Mouse (Mus musculus) intestine, embryonic 14.5 days (tissue): ENCODE measurements at regions not wholly inside any gene's neighbourhood (a gene's known extent, or its start where the extent isn't known, plus 50 kb on each side); places are given as distances from the start of the nearest gene placed in this dataset.

Source experiments
- ATAC-seq: fragments of 200-750 bp; cut with Nextera tagmentation; replicated peaks from 2 replicates; pipeline ENCODE4 v1.8.0; 2017; ENCODE audit warnings: low read depth, moderate number of reproducible peaks, moderate TSS enrichment, moderate library complexity; ENCODE audit not compliant: low FRiP score, low TSS enrichment
- DNase-seq: peaks from one replicate; pipeline ENCODE4 v3.0.0-alpha.2; 2018; ENCODE audit warnings: low spot score
- H3K27ac ChIP-seq: fragments of 300-500 bp; sonication (generic); 2 replicates; pipeline ENCODE4 v1.5.1; 2014; ENCODE audit warnings: low read depth, mild to moderate bottlenecking, control low read depth
- H3K27me3 ChIP-seq: fragments of 300-500 bp; sonication (generic); replicated peaks from 2 replicates; pipeline ENCODE4 v1.6.1; 2014; ENCODE audit warnings: low read length, control low read depth; ENCODE audit not compliant: control insufficient read depth, insufficient read depth
- H3K36me3 ChIP-seq: fragments of 300-500 bp; sonication (generic); 2 replicates; pipeline ENCODE4 v1.6.1; 2014; ENCODE audit warnings: low read length, control low read depth; ENCODE audit not compliant: control insufficient read depth, insufficient read depth
- H3K4me1 ChIP-seq: fragments of 300-500 bp; sonication (generic); replicated peaks from 2 replicates; pipeline ENCODE4 v1.6.1; 2014; ENCODE audit warnings: low read length, control low read depth, mixed read lengths; ENCODE audit not compliant: control insufficient read depth, insufficient read depth
- H3K4me2 ChIP-seq: fragments of 300-500 bp; sonication (generic); 2 replicates; pipeline ENCODE4 v1.6.1; 2014; ENCODE audit warnings: low read length
- H3K4me3 ChIP-seq: fragments of 300-500 bp; sonication (generic); 2 replicates; pipeline ENCODE4 v1.5.1; 2014; ENCODE audit warnings: low read depth, low read length, control low read depth, mixed read lengths
- H3K9ac ChIP-seq: fragments of 300-500 bp; sonication (generic); 2 replicates; pipeline ENCODE4 v1.6.1; 2014; ENCODE audit warnings: mild to moderate bottlenecking, low read length
- H3K9me3 ChIP-seq: fragments of 300-500 bp; sonication (generic); 2 replicates; pipeline ENCODE4 v1.6.1; 2016; ENCODE audit warnings: low read length, control low read depth; ENCODE audit not compliant: control insufficient read depth
- WGBS: fragments of 180-500 bp; shearing (Covaris S2); extraction: QIAGEN DNeasy Blood & Tissue Kit; methylation state at CpG from one replicate; pipeline ENCODE4 v1.1.7; 2014; 5-methylcytosine and 5-hydroxymethylcytosine counted together

DNA sequence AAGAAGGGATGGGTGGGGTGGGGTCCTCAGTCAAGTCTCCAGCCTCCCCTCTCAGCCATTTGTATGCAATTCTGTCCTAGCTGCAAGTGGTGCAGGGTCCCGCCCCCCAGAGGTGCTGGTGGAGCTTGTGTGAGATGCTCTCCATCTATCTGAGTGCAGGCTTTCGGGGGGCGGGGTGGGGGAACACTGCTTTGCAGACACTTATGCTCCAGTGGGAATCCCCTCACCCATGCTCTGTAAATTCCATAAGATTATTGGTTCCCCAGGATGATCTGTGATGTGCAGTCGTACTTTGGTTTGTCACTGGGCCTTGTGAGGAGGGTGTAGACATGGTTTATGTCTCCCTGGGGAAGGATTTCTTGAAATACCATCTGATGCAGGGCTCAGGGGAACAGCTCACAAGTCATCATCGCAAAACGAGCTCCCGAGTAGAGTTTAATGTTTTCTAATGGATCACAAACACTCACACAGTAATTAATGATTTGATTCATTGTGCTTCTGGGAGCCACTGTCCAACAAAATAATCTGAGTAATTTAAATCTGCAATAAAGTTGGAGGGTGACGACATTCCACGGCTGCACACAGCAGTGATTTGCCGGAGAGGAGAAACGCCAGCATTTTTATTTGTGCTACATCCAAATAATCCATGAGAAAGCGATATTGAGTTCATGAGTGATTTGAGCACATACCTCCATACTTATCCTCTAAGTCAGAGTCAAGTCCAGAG lies 540.3 kb upstream of the Hs6st1 start:
- Histone ChIP-seq H3K4me2 (no peak overlapping the region), H3K9me3 (no peaks in the 10 kb centered on the region), H3K36me3 (no peaks in the 10 kb centered on the region), H3K27ac (no peak overlapping the region), H3K27me3 (no peaks in the 10 kb centered on the region), H3K4me1 (no peaks in the 10 kb centered on the region), H3K4me3 (no peak overlapping the region), H3K9ac (no peak overlapping the region)
- ATAC-seq (no peak), DNase-seq (no peak)
- 57% methylated on average over 12 of the region's 12 CpGs for WGBS

DNA sequence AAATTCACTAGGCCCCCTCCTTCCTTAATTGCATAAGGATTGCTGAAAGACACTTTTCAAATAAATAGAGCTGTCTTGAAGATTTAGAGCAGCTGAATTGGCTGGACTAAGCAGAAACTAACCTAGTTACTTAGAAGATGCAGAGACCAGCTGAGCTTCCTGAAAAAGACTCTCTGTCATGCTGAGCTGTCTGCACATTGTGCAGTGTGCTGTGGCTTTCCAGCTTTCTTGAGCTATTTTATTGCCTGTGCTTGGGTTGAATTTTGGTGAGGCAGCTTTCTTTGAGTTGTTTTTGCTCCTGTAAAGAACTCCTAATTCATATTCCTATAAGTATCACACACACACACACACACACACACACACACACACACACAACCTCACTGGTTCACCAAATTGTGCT lies 532.7 kb upstream of the Hs6st1 start:
- ATAC-seq: no peak
- Histone ChIP-seq H3K4me1 (no peaks in the 10 kb centered on the region), H3K27ac (no peak overlapping the region), H3K9me3 (0 out of 2 replicates have a peak, but pooled peaks cover 4% of the 10 kb centered on the region), H3K4me3 (no peak overlapping the region), H3K4me2 (no peak overlapping the region), H3K9ac (no peak overlapping the region), H3K36me3 (no peaks in the 10 kb centered on the region), H3K27me3 (no peaks in the 10 kb centered on the region)
- no peak for DNase-seq

DNA sequence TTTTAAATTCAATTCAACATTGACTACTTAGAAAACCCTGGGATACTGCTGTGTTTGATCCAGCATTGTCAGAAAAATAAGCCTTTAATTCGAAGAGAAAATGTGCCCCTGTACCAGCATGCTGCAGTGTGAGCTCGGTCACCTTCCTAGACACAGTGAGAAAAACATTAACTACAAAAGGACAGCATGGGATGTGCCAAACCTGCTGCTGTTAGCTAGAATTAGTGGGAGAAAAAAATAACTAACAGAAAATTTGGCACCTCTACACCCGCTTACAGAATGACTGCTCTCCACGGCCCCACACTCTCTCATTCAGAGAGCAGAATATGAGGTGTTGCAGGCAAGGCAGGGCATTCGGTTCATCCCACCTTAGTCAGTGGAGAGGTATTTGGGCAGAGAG lies 531.9 kb upstream of the Hs6st1 start:
- WGBS: 89% methylated on average over 5 of the region's 5 CpGs

DNA sequence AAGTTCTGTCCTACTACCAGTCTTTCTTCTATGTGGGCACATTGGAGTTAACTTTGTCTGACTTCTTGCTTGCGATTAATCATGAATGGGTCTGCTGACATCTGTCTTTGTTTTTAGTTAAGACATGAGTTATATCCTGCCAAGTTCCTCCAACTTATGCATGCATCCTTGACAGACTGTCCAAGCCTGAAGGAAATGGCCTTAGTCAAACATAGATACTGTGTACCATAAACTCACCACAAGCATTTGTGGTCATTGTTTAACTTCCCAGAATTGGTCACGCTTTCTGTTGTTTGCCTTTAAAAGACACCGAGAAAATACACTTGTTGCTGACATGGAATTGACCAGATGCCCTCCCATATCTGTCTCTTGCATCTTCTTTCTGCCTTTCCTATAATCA lies 519.4 kb upstream of the Hs6st1 start:
- no peak overlapping the region for H3K4me2 ChIP-seq
- no peak overlapping the region for H3K9ac ChIP-seq
- no peaks in the 10 kb centered on the region for H3K27me3 ChIP-seq
- whole genome bisulfite sequencing: 75% methylated on average over 3 of the region's 3 CpGs
- no peaks in the 10 kb centered on the region for H3K4me1 ChIP-seq
- no peaks in the 10 kb centered on the region for H3K36me3 ChIP-seq
- no peaks in the 10 kb centered on the region for H3K9me3 ChIP-seq
- H3K4me3 ChIP-seq: no peak overlapping the region
- DNase-seq (no peak), ATAC-seq (no peak)
- H3K27ac ChIP-seq: no peak overlapping the region

More for the DNA sequence above, 531.9 kb upstream of the Hs6st1 start:
- H3K9me3 ChIP-seq: 0 out of 2 replicates have a peak, but pooled peaks cover 4% of the 10 kb centered on the region
- no peak overlapping the region for H3K9ac ChIP-seq
- no peaks in the 10 kb centered on the region for H3K27me3 ChIP-seq
- H3K4me3 ChIP-seq: no peak overlapping the region
- H3K36me3 ChIP-seq: no peaks in the 10 kb centered on the region
- H3K27ac ChIP-seq: no peak overlapping the region
- DNase-seq (no peak), ATAC-seq (no peak)
- H3K4me2 ChIP-seq: no peak overlapping the region
- no peaks in the 10 kb centered on the region for H3K4me1 ChIP-seq

DNA sequence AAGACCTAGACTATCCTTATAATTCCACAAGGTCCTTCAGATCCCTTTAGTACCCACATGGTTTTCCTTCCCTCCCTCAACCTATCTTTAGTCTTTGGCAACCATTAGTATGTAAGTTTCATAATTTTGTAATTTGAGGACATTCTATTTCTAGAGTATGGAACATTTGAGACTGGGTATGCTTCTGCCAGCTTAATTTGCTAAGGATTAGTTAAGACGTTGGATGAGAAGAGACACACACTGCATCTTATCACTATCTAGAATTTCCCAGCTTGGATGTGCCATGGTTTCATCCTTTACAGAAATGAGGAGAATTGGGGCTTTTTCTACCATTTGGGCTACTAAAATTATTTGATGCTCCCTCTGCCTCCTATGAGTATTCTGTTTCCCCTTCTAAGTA lies 516.7 kb upstream of the Hs6st1 start:
- 85% methylated on average over 1 of the region's 1 CpGs for WGBS
- H3K27me3 ChIP-seq: no peaks in the 10 kb centered on the region
- DNase-seq: no peak
- H3K9ac ChIP-seq: no peak overlapping the region
- H3K4me3 ChIP-seq: no peak overlapping the region
- no peaks in the 10 kb centered on the region for H3K9me3 ChIP-seq
- no peaks in the 10 kb centered on the region for H3K4me1 ChIP-seq
- no peak overlapping the region for H3K4me2 ChIP-seq
- no peak overlapping the region for H3K27ac ChIP-seq
- H3K36me3 ChIP-seq: no peaks in the 10 kb centered on the region
- ATAC-seq: no peak

DNA sequence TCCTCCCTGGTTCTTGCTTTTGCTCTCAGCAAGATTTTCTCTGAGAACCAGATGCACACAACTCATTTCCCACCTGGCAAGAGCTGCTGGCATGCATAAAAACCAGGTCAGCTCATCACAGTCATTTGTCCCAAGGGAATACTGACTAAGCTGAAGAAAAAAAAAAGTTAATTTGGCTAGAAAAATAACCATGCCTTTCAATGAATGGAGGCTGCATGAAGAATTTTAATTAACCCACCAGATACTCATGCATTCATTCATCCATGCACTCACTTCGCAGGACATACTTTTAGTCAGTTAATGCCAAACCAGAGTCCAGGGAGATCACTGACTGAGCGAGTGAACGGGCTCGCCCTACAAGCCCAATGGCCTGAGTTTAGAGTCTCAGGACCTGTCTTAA lies 505.4 kb upstream of the Hs6st1 start:
- 97% methylated on average over 4 of the region's 4 CpGs for WGBS
- H3K27me3 ChIP-seq: no peaks in the 10 kb centered on the region
- H3K27ac ChIP-seq: no peak overlapping the region
- no peaks in the 10 kb centered on the region for H3K4me1 ChIP-seq
- H3K36me3 ChIP-seq: no peaks in the 10 kb centered on the region
- H3K9me3 ChIP-seq: 0 out of 2 replicates have a peak, but pooled peaks cover 3% of the 10 kb centered on the region
- H3K4me2 ChIP-seq: no peak overlapping the region
- ATAC-seq (no peak), DNase-seq (no peak)
- no peak overlapping the region for H3K9ac ChIP-seq
- no peak overlapping the region for H3K4me3 ChIP-seq

DNA sequence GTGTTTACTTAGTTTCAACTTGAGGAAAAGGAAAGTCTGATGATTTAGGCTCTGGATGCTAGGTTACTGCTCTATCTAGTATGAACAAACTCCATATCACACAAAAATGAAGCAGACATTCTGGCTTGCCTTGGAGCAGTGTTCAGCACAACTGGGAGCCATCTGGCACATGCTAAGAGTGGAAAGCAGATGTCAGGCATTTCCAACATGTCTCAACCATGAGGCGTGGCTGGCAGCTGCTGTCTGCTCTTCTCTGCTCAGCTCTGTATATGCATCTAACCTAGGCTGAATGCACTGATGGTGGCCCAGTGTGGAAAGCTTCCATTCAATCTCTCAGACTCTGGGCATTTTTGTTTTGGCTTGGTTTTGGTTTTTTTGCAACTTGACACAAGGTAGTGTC lies 493.0 kb upstream of the Hs6st1 start:
- Histone ChIP-seq H3K36me3 (no peaks in the 10 kb centered on the region), H3K27me3 (no peaks in the 10 kb centered on the region), H3K4me2 (no peak overlapping the region), H3K27ac (no peak overlapping the region), H3K9ac (no peak overlapping the region), H3K9me3 (no peaks in the 10 kb centered on the region), H3K4me1 (no peaks in the 10 kb centered on the region), H3K4me3 (no peak overlapping the region)
- 74% methylated on average over 1 of the region's 1 CpGs for WGBS
- ATAC-seq (no peak), DNase-seq (no peak)

DNA sequence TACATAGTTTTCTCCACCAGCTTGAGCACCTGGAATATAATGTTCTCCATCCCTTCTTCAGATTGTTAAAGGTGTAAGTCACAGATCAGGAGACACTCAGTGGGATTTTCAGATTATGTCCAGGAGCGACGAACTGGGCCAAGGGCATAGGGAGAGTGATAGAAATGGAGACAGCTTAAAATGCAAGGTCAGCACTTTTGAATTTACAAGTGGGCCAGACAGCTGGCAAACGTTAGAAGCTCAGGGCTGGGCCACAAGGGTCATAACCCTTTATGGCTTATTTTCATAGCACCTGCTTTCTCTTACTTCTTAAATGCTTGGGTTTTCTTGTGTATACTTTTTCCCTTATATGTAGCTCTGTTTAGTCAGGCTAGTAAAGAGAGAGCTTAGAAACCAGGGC lies 488.8 kb upstream of the Hs6st1 start:
- no peaks in the 10 kb centered on the region for H3K4me1 ChIP-seq
- no peaks in the 10 kb centered on the region for H3K9me3 ChIP-seq
- ATAC-seq: no peak
- DNase-seq: no peak
- no peaks in the 10 kb centered on the region for H3K36me3 ChIP-seq
- no peaks in the 10 kb centered on the region for H3K27me3 ChIP-seq
- no peak overlapping the region for H3K27ac ChIP-seq
- no peak overlapping the region for H3K4me2 ChIP-seq
- WGBS: 61% methylated on average over 3 of the region's 3 CpGs
- H3K4me3 ChIP-seq: no peak overlapping the region
- H3K9ac ChIP-seq: no peak overlapping the region

DNA sequence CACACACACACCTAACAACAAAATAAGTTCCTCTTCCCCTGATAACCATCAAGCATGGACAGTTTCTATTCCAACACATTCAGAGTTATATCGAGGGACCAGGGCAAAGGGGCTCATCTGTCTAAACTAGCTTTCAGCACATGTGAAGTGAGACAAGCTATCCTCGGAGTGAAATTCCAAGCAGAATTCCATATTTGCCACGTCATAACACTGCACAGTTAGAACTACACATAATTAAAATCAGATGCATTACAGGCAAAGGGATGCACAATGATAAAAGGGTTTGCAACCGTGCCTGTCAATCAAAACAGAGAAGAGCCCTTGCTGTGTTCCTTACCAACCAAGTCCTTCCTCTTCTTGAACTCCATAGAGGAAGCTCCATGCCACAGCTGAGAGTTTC lies 488.2 kb upstream of the Hs6st1 start:
- ATAC-seq (no peak), DNase-seq (no peak)
- no peaks in the 10 kb centered on the region for H3K9me3 ChIP-seq
- no peaks in the 10 kb centered on the region for H3K27me3 ChIP-seq
- H3K4me3 ChIP-seq: no peak overlapping the region
- H3K4me1 ChIP-seq: no peaks in the 10 kb centered on the region
- H3K9ac ChIP-seq: no peak overlapping the region
- H3K4me2 ChIP-seq: no peak overlapping the region
- no peaks in the 10 kb centered on the region for H3K36me3 ChIP-seq
- WGBS: 64% methylated on average over 4 of the region's 4 CpGs
- no peak overlapping the region for H3K27ac ChIP-seq
